Mouse (Mus musculus) heart, embryonic 13.5 days (tissue): ENCODE measurements around the gene Olfr1224-ps1. TPM values are rescaled to one million over a fixed set of nuclear protein-coding genes. Genes with fewer than 3 reads are reported as not detected.

Experiments used
- polyA plus RNA-seq: library from polyadenylated mRNA; unstranded; fragments of >200 nt; fragmentation: Nextera tagmentation; extraction: Ambion mirVana; gene quantifications from 2 replicates; pipeline ENCODE4 v1.2.1, GENCODE M21; 2015

Olfr1224-ps1 gene
- polyA plus RNA-seq, 1 experiment from 2014 or later, result not detected

Other genes with a start within 250 kb of the Olfr1224-ps1 start
- gene Olfr1209, start 248.9 kb downstream of the Olfr1224-ps1 start, polyA plus RNA-seq, result not detected in 2 replicates
- not detected in 2 replicates for gene Olfr1211, start 226.0 kb downstream of the Olfr1224-ps1 start, polyA plus RNA-seq
- not detected in 2 replicates for gene Olfr1212, start 210.1 kb downstream of the Olfr1224-ps1 start, polyA plus RNA-seq
- gene Gm13762, start 183.8 kb downstream of the Olfr1224-ps1 start, polyA plus RNA-seq, result not detected in 2 replicates
- not detected in 2 replicates for gene Olfr1214, start 171.4 kb downstream of the Olfr1224-ps1 start, polyA plus RNA-seq
- gene Olfr1215, start 157.1 kb downstream of the Olfr1224-ps1 start, polyA plus RNA-seq, result not detected in 2 replicates
- not detected in 2 replicates for gene Olfr1216, start 145.8 kb downstream of the Olfr1224-ps1 start, polyA plus RNA-seq
- gene Olfr1217, start 132.0 kb downstream of the Olfr1224-ps1 start, polyA plus RNA-seq, result not detected in 2 replicates
- gene Olfr1218, start 102.9 kb downstream of the Olfr1224-ps1 start, polyA plus RNA-seq, result not detected in 2 replicates
- gene Olfr1219, start 80.6 kb downstream of the Olfr1224-ps1 start, polyA plus RNA-seq, result not detected in 2 replicates
- gene Olfr1220, start 57.3 kb downstream of the Olfr1224-ps1 start, polyA plus RNA-seq, result not detected in 2 replicates
- not detected in 2 replicates for gene Olfr1221, start 46.8 kb downstream of the Olfr1224-ps1 start, polyA plus RNA-seq
- gene Olfr1222, start 31.0 kb downstream of the Olfr1224-ps1 start, polyA plus RNA-seq, result not detected in 2 replicates
- gene Olfr1223, start 12.5 kb downstream of the Olfr1224-ps1 start, polyA plus RNA-seq, result not detected in 2 replicates
- gene Olfr1225, start 10.6 kb upstream of the Olfr1224-ps1 start, polyA plus RNA-seq, result not detected in 2 replicates
- gene Olfr1226, start 36.0 kb upstream of the Olfr1224-ps1 start, polyA plus RNA-seq, result not detected in 2 replicates
- gene Olfr1228, start 90.0 kb upstream of the Olfr1224-ps1 start, polyA plus RNA-seq, result not detected in 2 replicates
- not detected in 2 replicates for gene Olfr1229, start 123.9 kb upstream of the Olfr1224-ps1 start, polyA plus RNA-seq
- not detected in 2 replicates for gene Olfr1230, start 133.2 kb upstream of the Olfr1224-ps1 start, polyA plus RNA-seq
- not detected in 2 replicates for gene Olfr1231, start 143.0 kb upstream of the Olfr1224-ps1 start, polyA plus RNA-seq
- gene Olfr1232, start 165.6 kb upstream of the Olfr1224-ps1 start, polyA plus RNA-seq, result not detected in 2 replicates
- gene Olfr1233, start 178.3 kb upstream of the Olfr1224-ps1 start, polyA plus RNA-seq, result not detected in 2 replicates
- not detected in 2 replicates for gene Olfr1234, start 200.8 kb upstream of the Olfr1224-ps1 start, polyA plus RNA-seq
- not detected in 2 replicates for gene Olfr1238, start 245.6 kb upstream of the Olfr1224-ps1 start, polyA plus RNA-seq